Mouse (Mus musculus) thymus, adult 18-20 months (tissue): ENCODE measurements around the gene Prkce.

Experiments
- DNase-seq, 2 experiments: peaks; one replicate each; pipeline ENCODE4 v3.0.0; 2022; ENCODE audit warnings: mixed read lengths in 2 of 2

Prkce gene

GRCm38 (mm10) chr17:86167320-86168230, at the start of gene Prkce:
Gene Prkce (plus strand): TSS chr17:86167785.
- DNase-seq = peak; percentile 66 to 74

DNA sequence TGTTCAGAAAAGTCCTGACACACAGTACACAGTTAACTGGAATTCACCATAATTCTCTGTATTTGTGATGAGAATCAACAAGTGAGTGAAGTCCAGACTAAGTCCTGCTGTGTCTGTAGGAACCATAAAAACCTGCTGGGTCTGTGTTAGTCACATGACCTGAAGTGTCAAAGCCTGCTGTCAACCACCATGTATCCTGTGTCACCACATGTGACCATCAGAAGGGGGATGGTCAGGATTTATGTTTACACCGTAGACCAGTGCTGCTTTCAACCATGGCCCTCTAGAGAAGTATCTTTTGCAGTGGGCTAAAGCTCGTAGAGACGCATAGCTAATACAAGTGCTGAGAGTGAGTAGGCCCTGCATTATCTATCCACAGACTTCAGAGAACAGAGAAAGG, 44.4 kb upstream of the Prkce start:
- no peak for DNase-seq

GRCm38 (mm10) chr17:86125908-86126307, 41.7 kb upstream of the Prkce start:
- DNase-seq = no peak

DNA sequence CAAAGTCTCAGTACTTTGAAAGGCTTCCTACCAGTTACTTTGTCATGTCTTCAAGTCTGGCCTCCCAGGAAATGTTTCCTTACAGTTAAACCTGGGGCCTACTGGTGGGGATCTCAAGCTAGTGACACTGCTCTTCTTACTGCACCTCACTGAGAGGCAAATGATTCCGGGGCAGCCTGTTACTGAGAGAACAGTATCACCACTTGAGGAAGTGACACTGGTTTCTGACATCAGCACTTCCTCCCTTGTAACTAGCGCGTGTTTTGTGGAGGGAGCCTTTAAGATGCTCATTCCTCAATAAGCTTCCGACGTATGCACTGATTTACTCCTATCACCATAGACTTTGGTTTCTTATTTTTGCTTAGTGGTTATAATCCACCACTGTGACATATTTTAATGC, 39.4 kb upstream of the Prkce start:
- DNase-seq = no peak

DNA sequence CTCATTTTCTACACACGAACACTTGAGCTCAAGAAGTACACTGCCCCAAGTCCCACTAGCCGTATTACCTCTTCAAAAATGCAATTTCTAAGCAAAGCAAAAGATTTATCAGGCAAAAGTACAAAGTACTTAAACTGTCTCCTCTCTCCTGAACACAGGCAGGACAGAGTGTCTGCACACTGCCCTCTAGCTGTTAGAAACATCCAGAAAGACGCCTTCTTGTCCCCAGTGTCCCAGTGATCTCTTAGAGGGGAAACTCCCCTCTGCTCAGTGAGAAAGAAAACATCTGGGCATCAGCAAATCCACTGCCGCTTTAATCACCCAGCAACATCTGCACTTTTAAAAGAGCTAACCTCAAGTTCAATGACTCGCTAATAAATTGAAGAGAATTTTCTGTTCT, 35.1 kb upstream of the Prkce start:
- DNase-seq = no peak

DNA sequence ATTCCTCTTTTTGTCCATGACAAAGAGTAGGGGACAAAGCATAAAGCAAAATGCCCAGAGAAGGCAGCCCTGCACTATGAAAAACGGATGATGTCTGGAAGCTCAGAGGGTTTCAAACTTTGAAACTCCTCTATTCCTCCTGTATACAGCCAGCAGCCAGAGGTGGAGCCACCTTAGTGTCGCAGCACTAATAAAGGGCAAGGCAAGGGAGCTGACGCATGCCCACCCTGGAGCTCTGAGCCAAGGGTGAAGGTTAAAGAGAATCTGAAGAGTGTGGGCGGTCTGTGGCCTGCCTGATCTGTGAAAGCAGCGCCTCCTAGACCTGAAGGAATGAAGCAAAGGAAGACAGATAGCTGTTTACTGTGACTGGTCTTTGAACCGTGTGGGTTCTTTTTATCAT, 33.1 kb upstream of the Prkce start:
- no peak for DNase-seq

DNA sequence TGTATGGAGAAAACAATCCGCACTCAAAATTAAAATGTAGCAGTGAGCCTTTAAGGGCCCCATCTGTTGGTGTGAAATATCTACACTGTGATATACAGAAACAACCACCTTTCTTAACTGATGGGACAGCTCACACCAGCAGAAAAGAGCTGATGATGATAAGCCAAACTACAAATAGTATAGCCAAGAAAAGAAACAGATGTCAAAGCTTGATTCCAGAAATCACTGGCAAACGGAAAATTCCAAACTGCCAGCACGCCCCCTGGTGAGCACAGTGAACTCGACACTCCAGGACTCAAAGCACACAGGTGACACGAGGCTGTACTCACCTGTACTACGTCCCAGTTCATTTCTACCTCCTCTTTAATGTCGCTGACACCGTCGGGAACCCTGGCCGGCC, 31.8 kb upstream of the Prkce start:
- DNase-seq = no peak

DNA sequence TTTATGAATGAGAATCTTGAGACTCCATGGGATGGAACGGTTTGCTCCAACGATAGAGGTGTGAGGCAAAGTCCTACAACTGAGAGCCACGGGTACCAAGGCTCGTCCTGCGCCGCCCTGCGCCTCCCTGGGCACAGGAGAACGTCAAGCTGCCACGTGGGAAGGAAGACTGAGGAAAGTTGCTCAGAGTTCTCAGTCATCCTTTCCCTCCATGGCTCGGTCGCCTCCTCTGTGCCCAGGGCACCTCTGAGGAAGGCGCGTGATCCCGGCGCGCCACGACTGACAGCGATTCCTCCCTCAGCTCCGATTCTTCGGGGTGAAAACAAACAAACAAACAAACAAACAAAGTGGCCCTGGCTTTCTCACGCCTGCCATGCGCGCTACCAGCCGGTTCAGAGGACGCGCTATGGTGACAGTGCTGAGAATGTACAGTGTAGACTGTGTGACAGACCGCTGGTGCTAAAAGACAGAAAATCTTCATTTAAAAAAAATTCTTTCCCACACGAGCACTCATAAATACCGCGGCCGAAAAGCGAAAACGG, 23.0 kb upstream of the Prkce start:
- DNase-seq = peak in 1 of 2 experiments; percentile 11

DNA sequence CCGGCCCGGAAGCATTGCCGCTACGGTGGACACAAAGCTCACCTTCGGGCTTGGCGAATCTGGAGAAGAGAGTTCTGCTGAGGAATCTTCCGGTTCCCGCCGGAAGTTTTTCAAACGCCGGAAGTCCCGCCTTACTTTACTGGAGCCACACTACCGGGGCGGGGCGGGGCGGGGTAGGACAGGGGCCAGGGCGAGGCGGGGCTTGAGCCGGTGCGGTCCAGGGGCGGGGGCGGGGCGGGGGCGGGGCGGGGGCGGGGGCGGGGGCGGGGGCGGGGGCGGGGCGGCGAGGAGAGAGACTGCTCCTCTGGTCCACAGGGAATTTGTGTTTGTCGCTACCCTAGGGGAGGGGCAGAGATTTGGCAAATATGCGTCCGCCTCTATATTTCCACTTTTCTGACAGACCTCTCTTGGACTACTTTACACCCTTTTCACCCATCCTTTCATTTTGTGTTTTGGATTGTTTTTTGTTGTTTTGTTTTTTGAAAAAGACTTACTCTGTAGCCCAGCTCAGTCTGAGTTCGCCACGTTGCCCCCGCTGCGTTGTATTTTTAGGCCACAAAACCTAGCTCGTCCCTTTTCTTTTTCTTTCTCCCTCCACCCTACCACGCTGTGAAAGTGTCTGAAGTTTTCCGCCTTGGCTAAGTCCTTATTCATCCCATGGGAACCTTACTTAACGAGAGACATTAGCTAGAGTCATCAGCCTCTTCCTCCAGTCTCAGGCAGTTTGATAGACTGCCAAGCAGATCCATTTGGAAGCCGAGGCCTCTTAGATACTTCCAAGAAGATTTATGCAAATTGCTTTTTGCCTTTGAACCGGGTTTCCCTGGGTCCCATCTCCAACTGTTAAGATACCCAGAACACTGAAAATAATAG, 22.3 kb upstream of the Prkce start, which contains the start of gene Srbd1:
Gene Srbd1, minus strand, starts transcription at position 97 of the 873 bp plus-strand sequence.
- DNase-seq = peak; percentile 72 to 82

- DNase-seq = no peak
Observed at GRCm38 (mm10) chr17:86149726-86150125, 17.9 kb upstream of the Prkce start.

- no peak for DNase-seq
Observed at GRCm38 (mm10) chr17:86150867-86151348, 16.7 kb upstream of the Prkce start.

DNA sequence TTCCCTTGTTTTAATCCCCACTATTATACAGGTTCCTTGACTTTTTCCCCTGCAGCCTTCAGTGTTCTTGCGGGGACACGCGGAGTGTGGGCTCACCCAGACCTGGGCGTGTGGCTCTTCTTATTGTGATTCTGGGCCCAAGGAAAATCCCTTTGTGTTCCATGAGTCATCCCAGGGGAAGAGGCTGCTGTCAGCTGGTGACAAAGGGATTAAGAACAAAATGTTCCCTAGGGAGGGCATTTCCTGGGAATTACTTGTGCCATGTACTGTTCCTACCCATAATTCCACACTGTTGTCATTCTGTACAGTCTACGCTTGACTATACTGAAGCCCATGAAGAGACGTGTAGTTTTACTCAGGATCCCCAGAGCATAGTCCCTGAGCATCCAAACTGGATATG, 10.6 kb upstream of the Prkce start:
- DNase-seq = no peak

DNA sequence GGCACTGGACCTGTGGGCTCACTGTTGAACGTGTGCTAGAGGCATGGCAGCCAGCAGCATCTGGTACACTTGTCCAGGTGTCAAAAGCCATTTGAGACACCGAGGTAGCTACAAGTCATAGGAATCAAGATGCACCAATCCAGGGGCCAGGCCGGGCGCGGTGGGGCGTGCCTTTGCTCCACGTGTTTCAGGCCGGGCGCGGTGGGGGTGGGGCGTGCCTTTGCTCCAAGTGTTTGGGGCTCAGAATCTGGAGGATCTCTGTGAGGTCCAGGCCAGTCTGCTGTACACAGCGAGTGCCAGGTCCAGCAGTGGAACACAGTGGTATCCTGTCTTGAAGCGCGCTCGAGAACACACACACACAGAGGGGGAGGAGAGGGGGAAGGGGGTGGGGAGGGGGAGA, 4.9 kb upstream of the Prkce start:
- no peak for DNase-seq

- DNase-seq = no peak
Observed at GRCm38 (mm10) chr17:86164416-86164815, 3.2 kb upstream of the Prkce start.

DNA sequence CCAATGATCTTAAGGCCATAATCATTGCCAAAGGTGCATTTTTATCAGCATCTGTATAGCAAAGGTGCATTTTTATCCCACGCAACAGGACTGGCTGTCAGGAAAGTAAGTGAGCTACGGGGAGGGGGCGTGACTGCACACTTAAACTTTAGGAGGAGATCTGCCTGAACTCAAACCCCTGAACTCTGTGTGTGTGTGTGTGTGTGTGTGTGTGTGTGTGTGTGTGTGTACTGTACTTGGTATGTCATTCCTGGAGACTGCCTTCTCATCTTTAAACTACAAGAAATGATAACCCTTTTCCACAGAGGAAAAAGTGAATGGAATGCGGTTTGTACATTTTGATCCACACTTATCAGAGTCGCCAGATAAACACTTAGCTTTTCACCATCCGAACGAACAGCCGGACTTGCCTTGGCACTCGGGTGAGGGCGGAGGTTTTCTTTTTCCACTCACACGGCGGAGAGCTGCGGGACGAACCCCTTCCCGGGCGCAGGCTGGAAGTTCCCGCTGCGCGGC, 1.5 kb upstream of the Prkce start:
- DNase-seq = no peak

DNA sequence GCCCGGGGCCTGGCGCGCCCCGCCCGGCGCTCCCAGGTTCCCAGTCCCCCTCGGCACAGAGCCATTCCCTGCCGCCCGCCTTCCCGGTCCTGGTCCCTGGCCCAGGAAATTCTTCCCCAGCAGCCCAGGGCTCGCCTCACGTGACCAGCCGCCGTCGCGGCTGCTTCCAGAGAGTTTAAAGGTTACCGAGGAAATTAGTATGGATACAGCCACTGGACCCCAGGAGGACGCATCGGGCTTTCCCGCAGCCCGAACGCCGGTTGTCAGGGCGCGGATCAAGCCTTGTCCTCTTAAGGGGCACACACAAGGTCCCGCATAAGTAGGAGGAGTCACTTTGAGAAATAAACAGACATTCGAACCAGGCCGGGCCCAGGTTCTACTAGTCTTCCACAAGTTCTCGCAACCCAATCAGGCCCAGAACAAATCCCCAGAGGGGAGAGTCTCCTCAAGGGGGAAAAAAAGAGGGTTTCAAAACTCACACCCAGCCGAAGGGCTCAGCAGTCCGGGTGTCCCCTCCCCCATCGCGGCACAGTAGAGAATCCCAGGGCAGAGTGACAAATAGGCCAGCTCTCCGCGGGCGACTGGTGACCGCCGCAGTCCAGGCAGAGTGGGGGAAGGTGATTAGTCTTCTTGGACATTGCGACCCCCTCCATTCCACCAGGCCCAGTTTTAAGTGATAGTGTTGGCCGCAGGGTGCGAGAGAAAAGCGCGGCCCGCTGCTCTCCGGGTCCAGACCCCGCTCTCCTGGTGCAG, 842 bp upstream of the Prkce start:
- DNase-seq = peak; percentile 34 to 49

DNA sequence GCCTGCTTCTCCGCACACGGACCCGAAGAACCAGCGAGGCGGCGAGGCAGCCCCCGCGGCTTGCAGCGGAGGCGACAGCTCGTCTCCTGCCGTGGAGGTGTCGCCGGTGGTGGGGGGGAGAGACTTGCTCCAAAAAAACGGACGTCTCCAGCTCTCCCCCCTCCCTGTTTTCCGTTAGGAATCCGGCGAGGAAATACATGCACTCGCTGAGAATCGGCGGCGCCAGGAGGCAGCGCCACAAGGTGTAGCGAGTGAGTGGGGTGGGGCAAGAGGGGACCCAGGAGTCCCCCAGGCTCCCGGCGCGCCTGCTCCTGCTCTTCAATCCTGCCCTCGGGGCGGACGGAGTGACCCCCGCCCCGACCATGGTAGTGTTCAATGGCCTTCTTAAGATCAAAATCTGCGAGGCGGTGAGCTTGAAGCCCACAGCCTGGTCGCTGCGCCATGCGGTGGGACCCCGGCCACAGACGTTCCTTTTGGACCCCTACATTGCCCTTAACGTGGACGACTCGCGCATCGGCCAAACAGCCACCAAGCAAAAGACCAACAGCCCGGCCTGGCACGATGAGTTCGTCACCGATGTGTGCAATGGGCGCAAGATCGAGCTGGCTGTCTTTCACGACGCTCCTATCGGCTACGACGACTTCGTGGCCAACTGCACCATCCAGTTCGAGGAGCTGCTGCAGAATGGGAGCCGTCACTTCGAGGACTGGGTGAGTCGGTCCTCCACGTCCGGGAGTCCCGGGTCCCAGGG, 821 bp downstream of the Prkce start:
- peak; percentile 27 to 30 for DNase-seq

GRCm38 (mm10) chr17:86169092-86169491, 1.5 kb downstream of the Prkce start:
- no peak for DNase-seq

DNA sequence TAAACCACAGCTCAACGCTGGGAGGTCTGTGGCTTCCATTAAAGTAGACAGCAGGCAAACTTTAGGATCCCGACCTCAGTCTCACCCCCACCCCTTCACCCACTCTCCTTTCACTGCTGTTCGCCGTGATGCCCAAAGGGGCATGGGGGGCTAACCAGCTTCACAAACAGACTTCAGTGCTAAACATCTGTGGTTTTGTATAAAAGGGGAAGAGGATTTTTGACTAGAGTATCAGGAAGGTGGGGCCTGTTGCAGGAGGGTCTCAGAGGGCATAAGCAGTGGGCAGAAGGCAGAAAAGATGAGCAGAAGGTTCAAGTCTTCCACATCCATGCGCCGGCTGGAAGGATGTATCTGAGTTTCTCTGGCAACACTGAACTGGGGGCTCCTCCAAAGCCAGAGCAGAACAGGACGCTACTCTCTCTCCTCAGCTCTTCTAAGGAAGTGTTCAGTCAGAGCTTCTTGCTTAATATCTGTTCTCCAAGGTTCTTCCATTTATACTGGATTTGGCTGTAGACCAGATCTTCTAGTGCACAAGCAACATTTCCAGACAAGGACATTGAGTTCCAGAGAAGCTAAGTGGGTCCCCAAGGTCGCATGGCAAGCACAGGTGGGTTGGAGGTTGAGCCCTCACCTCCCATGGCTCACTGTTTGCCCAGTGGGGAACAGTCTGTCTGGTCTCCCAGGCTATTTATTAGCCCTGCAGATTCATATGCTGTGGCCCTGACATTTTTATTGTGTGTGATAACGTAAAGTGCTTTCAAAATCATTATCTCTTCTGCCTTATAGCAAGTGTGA, 2.8 kb downstream of the Prkce start:
- DNase-seq = no peak

GRCm38 (mm10) chr17:86175516-86175915, 7.9 kb downstream of the Prkce start:
- no peak for DNase-seq

- DNase-seq = no peak
Observed at GRCm38 (mm10) chr17:86176722-86177121, 9.1 kb downstream of the Prkce start.
